Mouse (Mus musculus) forebrain, embryonic 16.5 days (tissue): ENCODE measurements around the gene Vps13c. TPM values are rescaled to one million over a fixed set of nuclear protein-coding genes. Genes with fewer than 3 reads are reported as not detected.

ENCODE experiments used
- ATAC-seq: fragments of 200-750 bp; cut with Nextera tagmentation; 2 replicates; pipeline ENCODE4 v1.8.0; 2017; ENCODE audit warnings: mild to moderate bottlenecking, moderate library complexity
- H3K27ac ChIP-seq: fragments of 300-500 bp; sonication (generic); 2 replicates; pipeline ENCODE4 v1.5.1; 2014; ENCODE audit warnings: low read length, control low read depth
- H3K27me3 ChIP-seq: fragments of 300-500 bp; sonication (generic); replicated peaks from 2 replicates; pipeline ENCODE4 v1.6.1; 2014; ENCODE audit warnings: low read length; ENCODE audit not compliant: control insufficient read depth, insufficient read depth
- H3K36me3 ChIP-seq: fragments of 300-500 bp; sonication (generic); 2 replicates; pipeline ENCODE4 v1.6.1; 2014; ENCODE audit not compliant: control insufficient read depth, insufficient read depth
- H3K4me1 ChIP-seq: fragments of 300-500 bp; sonication (generic); replicated peaks from 2 replicates; pipeline ENCODE4 v1.6.1; 2014; ENCODE audit warnings: low read length; ENCODE audit not compliant: control insufficient read depth, insufficient read depth
- H3K4me2 ChIP-seq: fragments of 300-500 bp; sonication (generic); 2 replicates; pipeline ENCODE4 v1.6.1; 2014; ENCODE audit warnings: mild to moderate bottlenecking, low read length, control low read depth
- H3K4me3 ChIP-seq: fragments of 300-500 bp; sonication (generic); replicated peaks from 2 replicates; pipeline ENCODE4 v1.5.1; 2014; ENCODE audit warnings: mild to moderate bottlenecking, low read length, control low read depth
- H3K9ac ChIP-seq: fragments of 300-500 bp; sonication (generic); replicated peaks from 2 replicates; pipeline ENCODE4 v1.6.1; 2014; ENCODE audit warnings: low read depth, low read length, control low read depth
- H3K9me3 ChIP-seq: fragments of 300-500 bp; sonication (generic); 2 replicates; pipeline ENCODE4 v1.6.1; 2016; ENCODE audit warnings: low read length; ENCODE audit not compliant: control insufficient read depth
- WGBS: fragments of 180-500 bp; shearing (Covaris S2); extraction: QIAGEN DNeasy Blood & Tissue Kit; methylation state at CpG from one replicate; pipeline ENCODE4 v1.1.7; 2014; 5-methylcytosine and 5-hydroxymethylcytosine counted together
- polyA plus RNA-seq: library from polyadenylated mRNA; unstranded; fragments of >200 nt; fragmentation: Nextera tagmentation; extraction: Ambion mirVana; gene quantifications from 2 replicates; pipeline ENCODE4 v1.2.1, GENCODE M21; 2015

The Vps13c gene
- polyA plus RNA-seq, 1 experiment from 2014 or later, result 8.6 TPM

- Histone ChIP-seq H3K9ac (no peak overlapping the region), H3K4me3 (no peak overlapping the region), H3K4me2 (no peak overlapping the region), H3K4me1 (peaks cover 17% of the 10 kb centered on the region), H3K9me3 (no peaks in the 10 kb centered on the region), H3K27me3 (peaks cover 36% of the 10 kb centered on the region), H3K36me3 (no peaks in the 10 kb centered on the region), H3K27ac (no peak overlapping the region)
- ATAC-seq, result no peak
- WGBS, result 6% methylated on average over 3 of the region's 3 CpGs
Observed at GRCm38 (mm10) chr9:67828182-67828581, 12.0 kb upstream of the Vps13c start.

- no peaks in the 10 kb centered on the region for H3K36me3 ChIP-seq
- WGBS, result 1% methylated on average over 64 of the region's 84 CpGs
- peak overlapping the region; percentile 50 for H3K4me3 ChIP-seq
- peaks cover 36% of the 10 kb centered on the region for H3K27me3 ChIP-seq
- H3K4me2 ChIP-seq, result peak overlapping the region; percentile 59
- no peaks in the 10 kb centered on the region for H3K9me3 ChIP-seq
- ATAC-seq, result peak; percentile 81
- H3K27ac ChIP-seq, result no peak overlapping the region
- peak overlapping the region; percentile 42 for H3K9ac ChIP-seq
- peaks cover 17% of the 10 kb centered on the region for H3K4me1 ChIP-seq
Observed at GRCm38 (mm10) chr9:67830411-67831358, 9.5 kb upstream of the Vps13c start.

GRCm38 (mm10) chr9:67831359-67832045 lies 8.7 kb upstream of the Vps13c start:
- Histone ChIP-seq H3K9ac (peak overlapping the region; percentile 42), H3K27me3 (peaks cover 36% of the 10 kb centered on the region), H3K27ac (no peak overlapping the region), H3K4me2 (peak overlapping the region; percentile 59), H3K36me3 (no peaks in the 10 kb centered on the region), H3K4me1 (peaks cover 17% of the 10 kb centered on the region), H3K9me3 (no peaks in the 10 kb centered on the region), H3K4me3 (peak overlapping the region; percentile 50)
- WGBS, result under 1% methylated on average over 57 of the region's 57 CpGs
- ATAC-seq, result peak; percentile 81

- Histone ChIP-seq H3K4me1 (peaks cover 17% of the 10 kb centered on the region), H3K36me3 (no peaks in the 10 kb centered on the region), H3K27me3 (peaks cover 36% of the 10 kb centered on the region), H3K27ac (no peak within 1 kb of the TSS), H3K4me3 (peak within 1 kb of the TSS; percentile 50), H3K9ac (peak within 1 kb of the TSS; percentile 42), H3K9me3 (no peaks in the 10 kb centered on the region), H3K4me2 (peak within 1 kb of the TSS; percentile 59)
- 2% methylated on average over 20 of the region's 20 CpGs for WGBS
- ATAC-seq, result no peak
Observed at GRCm38 (mm10) chr9:67832046-67832605, 8.1 kb upstream of the Vps13c start, which contains the start of gene C2cd4a. C2cd4a (minus strand) TSS chr9:67832330.

DNA sequence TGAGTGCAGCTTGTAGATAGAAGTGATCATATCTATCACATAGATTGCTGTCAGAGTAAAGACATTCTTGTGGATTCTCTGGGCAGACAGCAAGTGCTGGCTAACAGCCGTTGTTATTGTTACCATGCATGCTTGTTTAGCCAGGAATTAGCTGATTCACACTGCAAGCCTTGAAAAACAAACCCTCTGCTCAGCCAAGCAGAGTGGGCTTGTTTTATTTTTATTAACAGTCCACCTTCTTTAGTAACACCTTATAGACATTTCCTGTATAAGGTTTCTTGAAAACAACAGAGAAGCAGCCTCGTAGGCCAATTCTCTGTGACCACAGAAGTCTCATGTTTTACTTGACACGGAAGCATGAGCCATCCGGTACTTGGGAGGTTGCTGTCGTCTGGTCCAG lies 5.7 kb upstream of the Vps13c start:
- Histone ChIP-seq H3K4me1 (peaks cover 17% of the 10 kb centered on the region), H3K9me3 (no peaks in the 10 kb centered on the region), H3K9ac (no peak overlapping the region), H3K4me2 (no peak overlapping the region), H3K36me3 (no peaks in the 10 kb centered on the region), H3K27ac (no peak overlapping the region), H3K27me3 (peaks cover 27% of the 10 kb centered on the region), H3K4me3 (no peak overlapping the region)
- 89% methylated on average over 5 of the region's 5 CpGs for WGBS
- no peak for ATAC-seq

DNA sequence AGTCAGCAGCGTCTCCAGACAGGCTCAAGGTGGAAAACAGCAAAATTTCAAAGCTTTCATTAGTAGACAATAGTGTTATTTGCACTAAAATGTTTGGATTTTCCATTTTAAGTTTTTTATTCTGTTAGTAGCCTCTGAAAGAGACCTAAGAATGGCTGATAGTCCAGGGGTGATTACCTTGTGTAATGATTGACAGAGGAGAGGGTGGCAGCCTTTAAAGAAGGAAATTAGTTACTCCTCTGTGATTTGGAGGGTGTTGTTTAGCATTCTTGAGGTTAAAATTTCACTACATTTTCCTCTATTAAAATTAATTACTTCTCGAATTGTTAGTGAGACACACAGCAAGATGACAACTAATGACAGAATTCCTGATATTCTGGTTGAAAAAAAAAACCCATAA lies 2.9 kb upstream of the Vps13c start:
- no peaks in the 10 kb centered on the region for H3K9me3 ChIP-seq
- no peak overlapping the region for H3K27ac ChIP-seq
- H3K27me3 ChIP-seq, result peaks cover 7% of the 10 kb centered on the region
- H3K4me2 ChIP-seq, result no peak overlapping the region
- H3K4me3 ChIP-seq, result no peak overlapping the region
- WGBS, result 77% methylated on average over 2 of the region's 2 CpGs
- H3K36me3 ChIP-seq, result no peaks in the 10 kb centered on the region
- H3K9ac ChIP-seq, result no peak overlapping the region
- peaks cover 10% of the 10 kb centered on the region for H3K4me1 ChIP-seq
- no peak for ATAC-seq

- H3K9me3 ChIP-seq, result no peaks in the 10 kb centered on the region
- H3K4me2 ChIP-seq, result no peak overlapping the region
- peaks cover 9% of the 10 kb centered on the region for H3K4me1 ChIP-seq
- no peak overlapping the region for H3K27ac ChIP-seq
- no peak overlapping the region for H3K9ac ChIP-seq
- WGBS, result 79% methylated on average over 5 of the region's 5 CpGs
- no peak for ATAC-seq
- H3K27me3 ChIP-seq, result no peaks in the 10 kb centered on the region
- H3K4me3 ChIP-seq, result no peak overlapping the region
- H3K36me3 ChIP-seq, result no peaks in the 10 kb centered on the region
Observed at GRCm38 (mm10) chr9:67842797-67843196, 2.6 kb downstream of the Vps13c start.

DNA sequence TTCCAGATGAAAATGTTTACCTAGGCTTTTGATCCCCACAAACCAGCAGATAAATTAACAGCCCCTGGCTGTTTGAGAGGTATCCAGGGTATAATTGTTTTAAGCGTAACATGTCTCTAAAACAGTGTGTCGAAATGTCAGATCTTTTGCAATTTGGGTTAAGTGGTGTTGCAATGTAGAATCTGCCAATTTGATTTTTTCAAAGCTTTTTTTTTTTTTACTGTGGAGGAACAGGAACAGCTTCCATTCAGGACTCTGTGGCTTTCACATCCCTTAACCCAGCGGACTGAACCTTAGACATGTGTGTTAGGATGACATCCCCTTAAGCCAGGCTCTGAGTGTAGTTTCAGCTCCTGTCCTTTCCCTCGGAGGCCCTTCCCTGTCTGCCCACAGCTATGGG lies 4.8 kb downstream of the Vps13c start:
- no peak overlapping the region for H3K4me2 ChIP-seq
- H3K9ac ChIP-seq, result no peak overlapping the region
- H3K9me3 ChIP-seq, result no peaks in the 10 kb centered on the region
- peaks cover 7% of the 10 kb centered on the region for H3K4me1 ChIP-seq
- no peaks in the 10 kb centered on the region for H3K27me3 ChIP-seq
- 87% methylated on average over 4 of the region's 4 CpGs for WGBS
- no peak overlapping the region for H3K4me3 ChIP-seq
- no peak overlapping the region for H3K27ac ChIP-seq
- ATAC-seq, result no peak
- no peaks in the 10 kb centered on the region for H3K36me3 ChIP-seq

DNA sequence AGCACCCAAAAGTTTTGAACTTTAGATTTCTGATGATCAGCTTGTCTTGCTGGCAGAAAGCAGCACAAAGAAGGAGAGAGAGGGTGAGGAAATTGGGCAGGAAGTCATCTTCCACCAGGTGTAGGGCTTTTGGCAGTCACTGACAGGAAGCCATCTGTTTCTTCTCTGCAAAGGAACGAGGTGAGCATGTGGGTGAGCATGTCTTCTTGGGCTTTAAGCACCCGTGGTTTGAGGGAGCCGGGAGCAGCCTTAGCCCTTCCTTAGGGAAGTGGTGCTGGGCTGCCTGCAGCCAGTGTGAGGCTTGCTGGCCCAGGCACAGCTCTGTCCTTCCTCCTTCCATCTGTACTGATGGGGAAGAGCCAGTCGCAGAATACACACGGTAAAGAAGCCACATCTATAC lies 5.5 kb downstream of the Vps13c start:
- WGBS, result 82% methylated on average over 5 of the region's 5 CpGs
- Histone ChIP-seq H3K9ac (no peak overlapping the region), H3K27me3 (no peaks in the 10 kb centered on the region), H3K27ac (no peak overlapping the region), H3K36me3 (no peaks in the 10 kb centered on the region), H3K4me3 (no peak overlapping the region), H3K4me1 (peaks cover 6% of the 10 kb centered on the region), H3K4me2 (no peak overlapping the region), H3K9me3 (no peaks in the 10 kb centered on the region)
- ATAC-seq, result no peak
